Mouse (Mus musculus): Measurements from ENCODE around the gene Mypn.

Mypn gene

GRCm38 (mm10) chr10:63199008-63199407 lies 4.7 kb downstream of the Mypn start:
- no peak for DNase-seq (ENCODE audit: extremely low spot score)

- DNase-seq (ENCODE audit: extremely low spot score) = no peak
These were observed 11.0 kb downstream of the Mypn start for GRCm38 (mm10) chr10:63192736-63193135.

GRCm38 (mm10) chr10:63192276-63192675 lies 11.5 kb downstream of the Mypn start:
- no peak for DNase-seq (ENCODE audit: extremely low spot score)

- no peak for DNase-seq (ENCODE audit: extremely low spot score)
These were observed 19.3 kb downstream of the Mypn start for GRCm38 (mm10) chr10:63184451-63184850.

- no peak for DNase-seq (ENCODE audit: extremely low spot score)
These were observed 21.5 kb downstream of the Mypn start for GRCm38 (mm10) chr10:63182177-63182768.

GRCm38 (mm10) chr10:63181166-63181565 lies 22.6 kb downstream of the Mypn start:
- DNase-seq (ENCODE audit: extremely low spot score) = no peak

- no peak for DNase-seq (ENCODE audit: extremely low spot score)
These were observed 24.2 kb downstream of the Mypn start for GRCm38 (mm10) chr10:63179524-63179923.

- no peak for DNase-seq (ENCODE audit: extremely low spot score)
These were observed 25.4 kb downstream of the Mypn start for GRCm38 (mm10) chr10:63178318-63178717.

- no peak for DNase-seq (ENCODE audit: extremely low spot score)
These were observed 26.2 kb downstream of the Mypn start for GRCm38 (mm10) chr10:63177286-63178140.

- DNase-seq (ENCODE audit: extremely low spot score) = no peak
These were observed 27.3 kb downstream of the Mypn start for GRCm38 (mm10) chr10:63176471-63176931.

GRCm38 (mm10) chr10:63172089-63172488 lies 31.7 kb downstream of the Mypn start:
- no peak for DNase-seq (ENCODE audit: extremely low spot score)

GRCm38 (mm10) chr10:63169503-63169902 lies 34.2 kb downstream of the Mypn start:
- DNase-seq (ENCODE audit: extremely low spot score) = no peak

- no peak for DNase-seq (ENCODE audit: extremely low spot score)
These were observed 35.6 kb downstream of the Mypn start for GRCm38 (mm10) chr10:63168124-63168523.

- DNase-seq (ENCODE audit: extremely low spot score) = no peak
These were observed 36.3 kb downstream of the Mypn start for GRCm38 (mm10) chr10:63167241-63167995.

- DNase-seq (ENCODE audit: extremely low spot score) = no peak
These were observed 37.9 kb downstream of the Mypn start for GRCm38 (mm10) chr10:63165752-63166412.

GRCm38 (mm10) chr10:63161240-63161639 lies 42.5 kb downstream of the Mypn start:
- DNase-seq (ENCODE audit: extremely low spot score) = no peak

GRCm38 (mm10) chr10:63160671-63161070 lies 43.1 kb downstream of the Mypn start:
- DNase-seq (ENCODE audit: extremely low spot score) = no peak

- no peak for DNase-seq (ENCODE audit: extremely low spot score)
These were observed 45.6 kb downstream of the Mypn start for GRCm38 (mm10) chr10:63158191-63158590.

GRCm38 (mm10) chr10:63157491-63157890 lies 46.3 kb downstream of the Mypn start:
- DNase-seq (ENCODE audit: extremely low spot score) = no peak

- no peak for DNase-seq (ENCODE audit: extremely low spot score)
These were observed 46.8 kb downstream of the Mypn start for GRCm38 (mm10) chr10:63156919-63157318.

- no peak for DNase-seq (ENCODE audit: extremely low spot score)
These were observed 47.4 kb downstream of the Mypn start for GRCm38 (mm10) chr10:63156351-63156750.
